Mouse (Mus musculus) small intestine, adult 2 months (tissue): ENCODE results near the gene Hesx1.

Experiments used
- CTCF ChIP-seq: fragments of 200-500 bp; IDR thresholded peaks from 2 replicates; pipeline ENCODE4 v1.5.1; 2012; ENCODE audit warnings: low read depth, mild to moderate bottlenecking, control low read depth, inconsistent platforms, low read length, moderate library complexity, mixed read lengths; ENCODE audit not compliant: insufficient replicate concordance, insufficient read length; ENCODE audit errors: extremely low read depth
- POLR2A ChIP-seq: fragments of 200-500 bp; IDR thresholded peaks from 2 replicates; pipeline ENCODE4 v1.6.1; 2012; ENCODE audit warnings: low read depth, mild to moderate bottlenecking, control low read depth, inconsistent platforms, low read length, moderate library complexity

GRCm38 (mm10) chr14:26971106-26971789 lies 23.0 kb upstream of the Hesx1 start, which contains the start of gene Appl1:
- TF ChIP-seq POLR2A, result no peak
- TF ChIP-seq CTCF, result no peak
